Mouse (Mus musculus) liver, adult 10 weeks (tissue): ENCODE results near the gene Ptafr. TPM values are rescaled to one million over a fixed set of nuclear protein-coding genes. Genes with fewer than 3 reads are reported as not detected.

ENCODE experiments used
- polyA plus RNA-seq: library from polyadenylated mRNA; stranded (reverse); fragments of 350-450 nt; fragmentation: Illumina TruSeq; extraction: RNeasy Lipid Tissue Mini Kit (QIAGEN cat#74804); gene quantifications from one replicate; pipeline ENCODE4 v1.2.3, GENCODE M21; 2014; ENCODE audit warnings: low read depth, low replicate concordance

The Ptafr gene
- 0.19 TPM for polyA plus RNA-seq

GRCm38 (mm10) chr4:132563965-132564364 is at the start of gene Ptafr:
Gene Ptafr (plus strand): TSS chr4:132564067.

GRCm38 (mm10) chr4:132532981-132533916 is 30.6 kb upstream of the Ptafr start, which contains the start of gene Atpif1:
Gene Atpif1 (minus strand): TSS chr4:132533659.

DNA sequence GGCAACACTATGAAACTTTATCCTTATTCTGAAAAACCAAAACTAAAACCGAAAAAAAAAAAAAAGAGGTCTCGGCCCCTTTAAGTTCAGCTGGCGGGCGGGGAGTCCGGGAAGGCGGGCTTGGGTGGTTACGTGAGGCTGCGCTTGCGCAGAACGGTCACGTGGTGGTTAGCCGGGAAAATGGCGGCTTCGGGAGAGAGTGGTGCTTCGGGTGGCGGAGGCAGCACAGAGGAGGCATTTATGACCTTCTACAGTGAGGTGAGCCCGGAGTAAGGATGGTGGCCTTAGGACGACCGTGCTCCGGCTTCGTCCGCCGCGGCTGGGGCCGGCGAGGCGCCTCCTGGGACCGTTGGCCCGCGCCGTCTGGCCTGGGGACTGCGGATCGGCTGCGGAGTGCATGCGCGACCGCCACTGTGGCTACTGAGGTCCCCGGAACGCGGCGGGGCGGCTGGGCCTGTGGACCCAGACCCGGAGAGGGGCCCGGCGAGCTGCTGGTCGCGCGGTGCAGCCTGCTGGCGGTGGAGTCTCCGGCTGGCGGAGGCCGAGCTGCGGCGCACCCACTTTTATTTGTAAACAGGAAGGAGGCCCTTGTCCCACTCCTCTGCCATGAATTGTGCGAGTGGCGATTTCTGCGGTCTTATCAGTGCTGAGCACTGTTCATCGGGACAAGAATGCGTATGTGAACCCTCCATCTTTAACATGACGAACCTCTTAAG is 28.3 kb upstream of the Ptafr start, which contains the start of gene Dnajc8:
Dnajc8 (plus strand) TSS at position 145 of the 716 bp plus-strand sequence.

Other genes with a start within 250 kb of the Ptafr start
- 9.3 TPM for gene Trnau1ap, start 234.5 kb upstream of the Ptafr start, polyA plus RNA-seq
- gene Rcc1, start 210.5 kb upstream of the Ptafr start, polyA plus RNA-seq, result 1.3 TPM
- gene Phactr4, start 141.6 kb upstream of the Ptafr start, polyA plus RNA-seq, result 13.0 TPM
- gene Med18, start 100.1 kb upstream of the Ptafr start, polyA plus RNA-seq, result 0.85 TPM
- 0.58 TPM for gene Sesn2, start 53.6 kb upstream of the Ptafr start, polyA plus RNA-seq
- 61.3 TPM for gene Atpif1, start 30.4 kb upstream of the Ptafr start, polyA plus RNA-seq
- 68.5 TPM for gene Dnajc8, start 28.5 kb upstream of the Ptafr start, polyA plus RNA-seq
- gene Eya3, start 74.9 kb downstream of the Ptafr start, polyA plus RNA-seq, result 9.5 TPM
- gene Xkr8, start 168.5 kb downstream of the Ptafr start, polyA plus RNA-seq, result 2.4 TPM
- not detected for gene Smpdl3b, start 193.2 kb downstream of the Ptafr start, polyA plus RNA-seq
- 2.4 TPM for gene Rpa2, start 204.3 kb downstream of the Ptafr start, polyA plus RNA-seq
- 0.58 TPM for gene Themis2, start 232.3 kb downstream of the Ptafr start, polyA plus RNA-seq